Mouse (Mus musculus): Measurements from ENCODE around the gene Sp2.

Gene Sp2

GRCm38 (mm10) chr11:96995836-96996772, 13.3 kb upstream of the Sp2 start:
- DNase-seq (ENCODE audit: extremely low read depth, low read depth), result no peak

- no peak for DNase-seq (ENCODE audit: extremely low read depth, low read depth)
Observed at GRCm38 (mm10) chr11:96995031-96995430, 12.3 kb upstream of the Sp2 start.

GRCm38 (mm10) chr11:96992722-96993311, 10.1 kb upstream of the Sp2 start:
- peak; percentile 94 for DNase-seq (ENCODE audit: extremely low read depth, low read depth)

GRCm38 (mm10) chr11:96991501-96991900, 8.7 kb upstream of the Sp2 start:
- no peak for DNase-seq (ENCODE audit: extremely low read depth, low read depth)

GRCm38 (mm10) chr11:96987873-96988655, 5.3 kb upstream of the Sp2 start:
- DNase-seq (ENCODE audit: extremely low read depth, low read depth), result no peak

- no peak for DNase-seq (ENCODE audit: extremely low read depth, low read depth)
Observed at GRCm38 (mm10) chr11:96986463-96986862, 3.7 kb upstream of the Sp2 start.

GRCm38 (mm10) chr11:96984903-96985302, 2.1 kb upstream of the Sp2 start:
- no peak for DNase-seq (ENCODE audit: extremely low read depth, low read depth)

- no peak for DNase-seq (ENCODE audit: extremely low read depth, low read depth)
Observed at GRCm38 (mm10) chr11:96982355-96982754, 404 bp downstream of the Sp2 start.

GRCm38 (mm10) chr11:96981461-96981860, 1.3 kb downstream of the Sp2 start:
- no peak for DNase-seq (ENCODE audit: extremely low read depth, low read depth)

- DNase-seq (ENCODE audit: extremely low read depth, low read depth), result no peak
Observed at GRCm38 (mm10) chr11:96980021-96980420, 2.7 kb downstream of the Sp2 start.

- no peak for DNase-seq (ENCODE audit: extremely low read depth, low read depth)
Observed at GRCm38 (mm10) chr11:96979329-96979728, 3.4 kb downstream of the Sp2 start.

GRCm38 (mm10) chr11:96978401-96979246, 4.1 kb downstream of the Sp2 start:
- no peak for DNase-seq (ENCODE audit: extremely low read depth, low read depth)

- DNase-seq (ENCODE audit: extremely low read depth, low read depth), result peak; percentile 100
Observed at GRCm38 (mm10) chr11:96977606-96978400, 5.0 kb downstream of the Sp2 start.

GRCm38 (mm10) chr11:96976911-96977591, 5.7 kb downstream of the Sp2 start:
- no peak for DNase-seq (ENCODE audit: extremely low read depth, low read depth)

- DNase-seq (ENCODE audit: extremely low read depth, low read depth), result no peak
Observed at GRCm38 (mm10) chr11:96976379-96976687, 6.4 kb downstream of the Sp2 start.

- DNase-seq (ENCODE audit: extremely low read depth, low read depth), result no peak
Observed at GRCm38 (mm10) chr11:96975511-96976378, 7.0 kb downstream of the Sp2 start.

- DNase-seq (ENCODE audit: extremely low read depth, low read depth), result no peak
Observed at GRCm38 (mm10) chr11:96974813-96975212, 7.9 kb downstream of the Sp2 start.

GRCm38 (mm10) chr11:96973426-96973964, 9.3 kb downstream of the Sp2 start:
- no peak for DNase-seq (ENCODE audit: extremely low read depth, low read depth)

GRCm38 (mm10) chr11:96972906-96973305, 9.9 kb downstream of the Sp2 start:
- no peak for DNase-seq (ENCODE audit: extremely low read depth, low read depth)

Data from MEL-GATA-1-ER (cell line).